In genomic region chr13:34462808-34463511, GRCm38 (mm10) we compare ENCODE assay signal across 8 mouse cellular contexts.
A peak's percentile ranks its signal among the peaks of the same experiment; 100 is the strongest.
DNase-seq lines count a peak whose midpoint lies in the region; ATAC-seq and TF ChIP-seq lines count a peak whose summit lies in the region.

No protein-coding gene starts in this region.

- TF ChIP-seq CTCF in layer of hippocampus, adult 2 months (conservative IDR thresholded peaks at IDR 0.05) = no peak
- TF ChIP-seq CTCF in brain, embryonic 14.5 days (IDR thresholded peaks at IDR 0.05; ENCODE audit: borderline replicate concordance, extremely low read depth, insufficient read depth, insufficient read length) = no peak

- H3K36me3 ChIP-seq in intestine, embryonic 15.5 days = no peaks in the 10 kb centered on the region
- no peaks in the 10 kb centered on the region for H3K36me3 ChIP-seq in liver, embryonic 15.5 days (replicated peaks)

- H3K4me2 ChIP-seq in intestine, embryonic 15.5 days (replicated peaks) = no peak overlapping the region
- H3K4me2 ChIP-seq in liver, embryonic 15.5 days = no peak overlapping the region

- H3K27ac ChIP-seq in layer of hippocampus, adult 2 months = no peak overlapping the region
- H3K27ac ChIP-seq in intestine, embryonic 15.5 days = no peak overlapping the region
- peak overlapping the region; percentile 80 for H3K27ac ChIP-seq in liver, embryonic 15.5 days (replicated peaks)

- no peak overlapping the region for H3K9ac ChIP-seq in intestine, embryonic 15.5 days
- no peak overlapping the region for H3K9ac ChIP-seq in liver, embryonic 15.5 days

- H3K27me3 ChIP-seq in intestine, embryonic 15.5 days (replicated peaks) = no peaks in the 10 kb centered on the region
- no peaks in the 10 kb centered on the region for H3K27me3 ChIP-seq in liver, embryonic 15.5 days

- no peak for TF ChIP-seq POLR2A in brain, embryonic 14.5 days (IDR thresholded peaks at IDR 0.05; ENCODE audit: borderline replicate concordance, extremely low read depth, insufficient read depth, insufficient read length, poor library complexity, severe bottlenecking)

- WGBS in intestine, embryonic 15.5 days = 29% methylated on average over 2 of the region's 2 CpGs
- WGBS in liver, embryonic 15.5 days (ENCODE audit: insufficient replicate concordance) = 22% methylated on average over 2 of the region's 2 CpGs

- peaks cover 12% of the 10 kb centered on the region for H3K4me1 ChIP-seq in intestine, embryonic 15.5 days (replicated peaks)
- peaks cover 10% of the 10 kb centered on the region for H3K4me1 ChIP-seq in liver, embryonic 15.5 days (replicated peaks)

- ATAC-seq in intestine, embryonic 15.5 days = peak; percentile 54
- peak; percentile 89 for ATAC-seq in liver, embryonic 15.5 days (ENCODE audit: insufficient read depth)
- ATAC-seq in erythroid progenitor cell, adult 5-6 weeks (replicated peaks; ENCODE audit: low FRiP score, poor library complexity, severe bottlenecking) = no peak

- no peaks in the 10 kb centered on the region for H3K9me3 ChIP-seq in intestine, embryonic 15.5 days
- no peaks in the 10 kb centered on the region for H3K9me3 ChIP-seq in liver, embryonic 15.5 days (replicated peaks)

- no peak overlapping the region for H3K4me3 ChIP-seq in layer of hippocampus, adult 2 months
- H3K4me3 ChIP-seq in intestine, embryonic 15.5 days (replicated peaks) = no peak overlapping the region
- H3K4me3 ChIP-seq in liver, embryonic 15.5 days (replicated peaks) = no peak overlapping the region

- DNase-seq in layer of hippocampus, adult 9-11 months = peak; percentile 11
- no peak for DNase-seq in layer of hippocampus, adult 2 months (ENCODE audit: low spot score in 2 of 2)
- peak; percentile 83 for DNase-seq in brain, embryonic 14.5 days (ENCODE audit: low read depth)
- DNase-seq in spleen, postnatal 14 days (ENCODE audit: low spot score in 2 of 2) = no peak
- DNase-seq in urinary bladder, adult 18-20 months (ENCODE audit: low spot score in 2 of 2) = no peak

Comparison
In these comparisons a context has a peak if more than half of its experiments do, and no peak if none do; other contexts are left out.
1. DNase-seq: peak in layer of hippocampus, adult 9-11 months (single experiment) and brain, embryonic 14.5 days (single experiment); none in layer of hippocampus, adult 2 months (0 of 2), spleen, postnatal 14 days (0 of 2) and urinary bladder, adult 18-20 months (0 of 2).